Mouse (Mus musculus): ENCODE data around the gene Mgll. TPM values are rescaled to one million over a fixed set of nuclear protein-coding genes. Genes with fewer than 3 reads are reported as not detected.

Gene Mgll
- total RNA-seq, 1 experiment from 2014 or later, result 279 TPM

DNA sequence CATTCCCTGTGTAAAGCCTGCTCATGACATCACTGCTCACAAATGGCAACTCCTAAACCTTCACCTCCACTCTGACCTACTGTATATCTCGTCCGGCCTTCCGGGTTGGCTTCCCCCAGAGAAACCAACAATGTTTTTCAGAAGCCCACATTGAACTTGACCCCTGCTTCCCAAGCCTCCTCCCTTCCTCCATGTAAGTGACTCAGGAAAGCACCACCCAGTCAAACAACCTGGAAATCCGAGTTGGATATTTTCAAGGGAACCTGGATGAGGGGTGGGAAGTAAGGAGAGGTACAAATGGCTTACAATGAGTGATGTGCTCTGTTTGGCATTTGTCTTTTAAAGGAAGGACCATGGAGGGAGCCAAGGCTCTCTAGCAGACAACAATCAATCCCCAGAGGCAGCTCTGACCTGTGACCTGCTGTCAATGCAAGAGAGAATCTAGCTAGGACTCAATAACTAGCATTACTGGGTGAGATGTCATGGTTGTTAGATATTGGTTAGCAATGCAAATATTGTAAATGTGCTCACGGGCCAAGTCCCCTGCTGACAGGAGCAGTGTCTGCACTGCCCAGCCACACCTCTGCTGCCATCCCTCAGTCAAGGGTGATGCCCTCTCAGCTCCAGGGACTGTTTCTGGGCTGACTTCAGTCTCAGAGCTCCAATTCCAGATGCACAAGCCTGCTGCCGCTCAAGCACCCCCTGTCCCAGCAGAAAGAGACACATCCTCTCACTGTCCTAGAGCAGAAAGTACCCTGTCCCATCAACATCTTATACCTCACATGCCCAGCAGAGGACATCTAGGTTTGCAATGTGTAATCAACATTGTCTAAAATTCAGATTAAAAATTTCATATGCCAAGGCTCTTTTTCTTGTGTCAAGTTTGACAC, 6.8 kb upstream of the Mgll start:
- DNase-seq, result peak; percentile 37

GRCm38 (mm10) chr6:88718033-88718725, 6.0 kb upstream of the Mgll start:
- no peak for DNase-seq

DNA sequence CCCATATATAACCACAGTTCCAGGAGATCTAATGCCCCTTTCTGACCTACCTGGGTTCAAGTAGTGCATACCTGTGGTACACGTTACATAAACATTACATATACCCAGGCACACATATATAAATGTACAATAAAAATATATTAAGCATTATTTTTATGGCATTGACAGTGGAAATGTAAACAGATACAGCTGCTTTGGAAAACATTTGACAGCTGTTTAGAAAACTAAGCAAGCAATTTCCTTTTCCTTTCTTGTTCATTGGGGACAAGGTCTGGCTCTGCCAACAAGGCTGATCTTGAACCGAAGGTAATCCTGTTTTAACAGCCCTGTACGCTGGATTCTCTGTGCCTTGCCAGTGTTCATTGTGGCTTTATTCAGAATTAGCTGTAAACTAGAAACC, 3.2 kb upstream of the Mgll start:
- no peak for DNase-seq

DNA sequence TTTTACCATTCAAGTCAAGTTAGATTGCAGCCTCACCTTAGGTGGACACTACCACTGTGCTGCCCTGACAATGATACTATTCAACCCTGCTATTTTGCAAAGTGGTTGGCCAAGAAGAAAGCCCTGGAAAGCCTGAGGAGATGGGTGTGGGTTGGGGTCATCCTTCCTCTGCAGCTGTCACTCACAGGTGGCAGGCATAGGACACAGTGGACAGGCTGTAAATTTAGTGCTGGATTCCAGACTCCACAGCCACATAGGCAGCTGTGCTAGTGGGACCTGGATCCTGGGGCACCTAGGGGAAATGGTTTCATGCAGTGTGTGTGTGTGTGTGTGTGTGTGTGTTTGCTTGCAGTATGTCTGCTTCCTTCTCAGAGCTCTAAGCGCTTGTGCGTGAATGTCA, 1.3 kb upstream of the Mgll start:
- DNase-seq, result no peak

- no peak for DNase-seq
These were observed 353 bp upstream of the Mgll start for GRCm38 (mm10) chr6:88723806-88724312.

GRCm38 (mm10) chr6:88725590-88725989, 1.4 kb downstream of the Mgll start:
- DNase-seq, result no peak

DNA sequence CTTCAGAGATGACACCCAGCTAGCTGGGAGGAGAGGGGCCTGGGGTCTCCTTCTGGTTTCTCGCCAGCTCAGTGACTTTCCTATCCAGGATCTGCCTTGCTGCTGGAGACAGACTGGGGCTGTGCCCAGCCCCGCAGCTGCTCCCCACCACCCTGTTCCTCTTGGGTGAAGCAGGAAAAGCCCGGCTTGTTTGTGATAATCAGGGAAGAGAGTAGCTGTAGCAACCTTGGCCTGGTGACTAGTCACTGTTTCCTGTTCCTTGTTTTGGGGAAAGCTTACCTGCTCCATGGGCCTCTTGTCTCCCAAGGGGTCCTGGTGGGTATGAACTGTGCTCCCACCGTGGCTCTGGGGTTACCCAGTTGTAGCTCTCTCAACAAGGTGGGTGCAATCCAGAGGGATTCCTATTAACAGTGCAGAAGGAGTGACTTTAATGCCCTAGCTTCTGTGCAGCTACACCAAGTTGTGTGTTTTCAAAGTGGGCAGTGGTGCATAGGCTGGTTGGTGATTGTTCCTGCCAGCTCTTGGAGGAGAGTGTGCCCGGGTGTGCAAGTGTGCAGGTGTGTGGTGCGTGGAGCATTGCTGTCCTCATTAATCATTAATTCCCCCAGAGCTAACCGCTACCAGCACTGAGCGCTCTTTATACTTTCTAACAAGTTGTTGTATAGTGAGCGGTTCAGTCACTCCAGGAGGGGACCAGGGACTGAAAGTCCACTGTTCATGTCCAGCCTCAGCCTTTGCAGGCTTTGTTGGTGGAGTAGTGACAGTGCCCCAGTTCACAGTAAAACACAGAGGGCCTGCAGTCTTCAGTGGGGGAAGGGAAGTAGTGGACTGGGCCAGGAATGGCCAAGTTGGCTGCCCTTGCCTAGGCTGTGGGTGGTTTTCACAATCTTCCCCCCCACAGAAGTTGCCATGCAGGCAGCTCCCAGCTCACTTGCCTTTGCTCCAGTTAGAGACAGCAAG, 2.3 kb downstream of the Mgll start:
- DNase-seq, result peak; percentile 76

GRCm38 (mm10) chr6:88727490-88727889, 3.3 kb downstream of the Mgll start:
- peak; percentile 63 for DNase-seq

DNA sequence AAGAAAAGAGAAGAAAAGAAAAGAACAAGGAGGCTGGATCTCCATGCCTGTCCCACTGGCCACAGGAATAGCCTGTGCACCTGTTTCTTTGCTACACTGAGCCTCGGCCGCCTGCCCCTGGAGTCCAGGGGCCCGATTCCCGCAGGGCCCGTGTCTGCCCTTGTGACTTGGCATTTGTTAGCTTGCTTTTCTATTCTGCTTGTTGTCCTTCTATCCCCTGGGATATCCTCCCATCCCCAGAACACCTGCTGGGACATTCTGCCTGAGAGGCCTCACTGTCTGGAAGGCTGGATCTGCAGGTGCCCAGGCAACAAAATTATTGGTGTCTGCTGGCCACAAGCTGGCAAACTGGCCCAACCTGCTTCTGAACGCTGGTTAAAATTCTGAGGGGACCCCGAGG, 3.8 kb downstream of the Mgll start:
- DNase-seq, result no peak

DNA sequence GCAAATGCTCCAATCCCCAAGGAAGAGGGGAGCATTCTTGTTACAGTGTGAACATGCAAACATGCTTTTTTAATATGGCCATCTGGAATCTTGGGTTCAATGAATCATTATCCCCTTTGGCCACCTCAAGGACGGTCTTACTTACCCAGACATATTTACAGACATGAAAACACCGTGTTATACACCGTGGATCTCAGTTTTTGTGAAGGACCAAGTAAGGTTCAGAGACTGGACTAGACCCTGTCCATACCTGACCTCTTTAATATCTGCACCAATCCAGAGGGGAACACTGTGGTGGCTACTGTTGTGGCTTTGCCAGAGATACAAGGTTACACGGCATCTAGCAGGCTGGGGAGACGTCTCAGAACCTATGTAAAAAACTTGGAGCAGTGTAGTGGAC, 4.3 kb downstream of the Mgll start:
- no peak for DNase-seq

GRCm38 (mm10) chr6:88731211-88731751, 7.1 kb downstream of the Mgll start:
- DNase-seq, result no peak

- peak; percentile 90 for DNase-seq
These were observed 7.8 kb downstream of the Mgll start for GRCm38 (mm10) chr6:88731991-88732390.

- DNase-seq, result peak; percentile 54
These were observed 8.7 kb downstream of the Mgll start for GRCm38 (mm10) chr6:88732643-88733613.

GRCm38 (mm10) chr6:88736337-88736736, 12.1 kb downstream of the Mgll start:
- no peak for DNase-seq

GRCm38 (mm10) chr6:88736741-88737508, 12.7 kb downstream of the Mgll start:
- DNase-seq, result peak; percentile 66

- peak; percentile 73 for DNase-seq
These were observed 13.3 kb downstream of the Mgll start for GRCm38 (mm10) chr6:88737509-88737888.

DNA sequence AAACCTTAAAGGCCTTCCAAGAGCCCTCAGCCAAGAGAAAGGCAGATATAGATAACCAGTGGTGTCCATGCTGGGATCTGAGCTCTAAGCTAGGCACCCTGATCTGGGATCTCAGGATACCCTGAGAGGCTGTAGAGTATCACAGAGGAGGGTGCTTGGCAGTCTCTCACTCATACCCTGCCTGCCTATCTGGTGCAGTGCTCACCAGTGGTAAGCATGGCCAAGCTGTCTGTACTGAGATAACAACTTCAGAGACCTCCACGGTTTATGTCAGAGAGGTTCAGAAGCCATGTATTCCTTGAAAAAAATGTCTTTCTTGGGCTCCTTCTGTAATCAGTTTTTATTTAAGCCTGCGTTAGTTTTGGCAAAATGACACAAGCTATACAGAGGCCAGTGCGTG, 16.8 kb downstream of the Mgll start:
- DNase-seq, result no peak

DNA sequence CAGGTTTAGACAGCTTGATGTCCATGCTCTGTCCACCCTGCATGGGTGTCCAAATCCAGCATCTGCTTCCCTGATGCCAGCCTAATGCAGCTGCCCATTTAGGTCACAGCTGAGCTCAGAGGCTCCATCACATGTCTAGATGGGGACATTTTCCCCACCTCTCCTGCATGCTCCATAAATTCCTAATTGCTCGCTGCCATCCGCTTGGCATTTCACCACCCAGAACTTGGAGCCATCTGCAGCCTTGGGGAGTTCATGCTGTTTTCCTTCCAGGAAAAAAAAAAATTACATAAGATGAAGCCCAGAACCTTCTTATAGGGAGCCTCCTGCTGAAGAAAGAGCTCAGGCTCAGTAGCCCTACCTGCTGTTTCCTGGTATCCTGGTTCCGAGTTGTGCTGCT, 17.6 kb downstream of the Mgll start:
- DNase-seq, result no peak

DNA sequence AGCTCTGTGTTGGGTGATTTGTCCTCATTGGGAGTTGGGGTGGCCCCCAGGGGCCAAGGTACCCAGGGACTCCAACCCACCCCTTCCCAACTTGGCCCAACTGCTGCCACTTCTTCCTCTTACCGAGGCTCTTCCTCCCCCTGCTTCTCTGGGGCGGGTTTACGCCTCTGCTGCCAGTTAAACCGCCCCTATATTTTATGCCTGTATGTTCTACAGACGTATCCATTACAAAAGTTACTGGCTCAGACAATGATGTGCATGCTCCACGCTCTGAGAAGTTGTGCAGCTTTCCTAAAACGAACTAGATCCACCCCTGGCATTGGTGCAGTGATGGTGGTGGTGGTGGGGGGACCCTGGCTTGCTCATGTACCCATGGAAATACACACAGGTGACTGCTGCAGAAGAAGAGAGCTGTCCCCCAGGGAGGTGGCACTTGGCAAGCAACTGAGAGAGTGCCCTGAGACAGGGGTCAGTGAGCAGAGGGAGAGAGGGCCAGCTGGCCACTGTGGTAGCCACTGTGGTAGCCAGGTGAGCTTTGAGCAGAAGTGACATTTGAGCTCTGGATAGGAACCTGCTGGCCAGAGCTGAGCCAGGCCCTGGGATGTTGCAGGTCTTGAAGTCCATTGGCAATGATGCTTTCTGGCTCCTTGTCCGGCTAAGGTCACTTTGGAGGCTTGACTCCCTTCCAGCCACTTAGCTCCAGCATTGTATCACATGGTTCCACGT, 18.2 kb downstream of the Mgll start:
- no peak for DNase-seq
